Mouse (Mus musculus) left cerebral cortex, postnatal 25 days (tissue): ENCODE data around the gene B9d2. TPM values are rescaled to one million over a fixed set of nuclear protein-coding genes. Genes with fewer than 3 reads are reported as not detected.
A peak's percentile ranks its signal among the peaks of the same experiment; 100 is the strongest.

Source experiments
- DNase-seq, 2 experiments: peaks; one replicate each; pipeline ENCODE4 v3.0.0; 2022; ENCODE audit warnings: low spot score in 2 of 2, mixed read lengths in 1 of 2
- intact Hi-C: fragments of 180-260 bp; cut with DNase I; formaldehyde crosslinking; loops from one replicate; pipeline ENCODE4 v1.15.1; 2025
- total RNA-seq, 2 experiments: library from RNA; stranded (reverse); gene quantifications; 2 replicates each; pipeline ENCODE4 v1.2.3; 2021

The B9d2 gene
- total RNA-seq, 2 experiments from 2014 or later, result 23.5 to 24.9 TPM

GRCm38 (mm10) chr7:25699851-25700250 lies 19.3 kb downstream of the B9d2 start:
- DNase-seq, result no peak
- intact Hi-C loops, result no loop called here

- no peak for DNase-seq
- intact Hi-C loops, result no loop called here
Observed at GRCm38 (mm10) chr7:25700732-25701131, 20.2 kb downstream of the B9d2 start.

- DNase-seq, result no peak
- intact Hi-C loops, result no loop called here
Observed at GRCm38 (mm10) chr7:25702350-25702749, 21.8 kb downstream of the B9d2 start.

GRCm38 (mm10) chr7:25703793-25704494 lies 23.4 kb downstream of the B9d2 start:
- DNase-seq, result peak in 1 of 2 experiments; percentile 21
- intact Hi-C loops, result no loop called here

GRCm38 (mm10) chr7:25704716-25705364 lies 24.3 kb downstream of the B9d2 start:
- intact Hi-C loops, result no loop called here
- DNase-seq, result no peak

- intact Hi-C loops, result loop anchor here (2.0 kb wide), 1 partner anchor 17 kb away; no protein-coding TSS in a partner anchor
- DNase-seq, result peak in 1 of 2 experiments; percentile 84
Observed at GRCm38 (mm10) chr7:25705801-25706251, 25.2 kb downstream of the B9d2 start.

- intact Hi-C loops, result loop anchor here (2.0 kb wide), 1 partner anchor 18 kb away; no protein-coding TSS in a partner anchor
- DNase-seq, result peak in 1 of 2 experiments; percentile 43
Observed at GRCm38 (mm10) chr7:25706578-25707170, 26.1 kb downstream of the B9d2 start.

GRCm38 (mm10) chr7:25707581-25708292 lies 27.2 kb downstream of the B9d2 start:
- DNase-seq, result peak in 1 of 2 experiments; percentile 33
- intact Hi-C loops, result loop anchor here (2.0 kb wide), 1 partner anchor 19 kb away; no protein-coding TSS in a partner anchor

GRCm38 (mm10) chr7:25709961-25710360 lies 29.4 kb downstream of the B9d2 start:
- intact Hi-C loops, result loop anchor here (2.0 kb wide), 1 partner anchor 29 kb away; the partner anchor contains the start of gene B9d2

GRCm38 (mm10) chr7:25710519-25711130 lies 30.0 kb downstream of the B9d2 start:
- intact Hi-C loops, result loop anchor here (2.0 kb wide), 1 partner anchor 30 kb away; the partner anchor contains the start of gene B9d2
- peak; percentile 60 to 81 for DNase-seq

More at GRCm38 (mm10) chr7:25709961-25710360, 29.4 kb downstream of the B9d2 start:
- DNase-seq, result peak in 1 of 2 experiments; percentile 52

GRCm38 (mm10) chr7:25711165-25711564 lies 30.6 kb downstream of the B9d2 start:
- intact Hi-C loops, result loop anchor here (2.0 kb wide), 1 partner anchor 30 kb away; the partner anchor contains the start of gene B9d2
- no peak for DNase-seq

GRCm38 (mm10) chr7:25711731-25712197 lies 31.2 kb downstream of the B9d2 start:
- intact Hi-C loops, result loop anchor here (2.0 kb wide), 1 partner anchor 31 kb away; the partner anchor contains the start of gene B9d2
- DNase-seq, result peak in 1 of 2 experiments; percentile 74

- intact Hi-C loops, result no loop called here
- DNase-seq, result no peak
Observed at GRCm38 (mm10) chr7:25712801-25713200, 32.2 kb downstream of the B9d2 start.

GRCm38 (mm10) chr7:25714581-25714980 lies 34.0 kb downstream of the B9d2 start:
- intact Hi-C loops, result no loop called here
- DNase-seq, result no peak

GRCm38 (mm10) chr7:25715731-25716271 lies 35.2 kb downstream of the B9d2 start:
- intact Hi-C loops, result no loop called here
- DNase-seq, result no peak

- intact Hi-C loops, result no loop called here
- DNase-seq, result no peak
Observed at GRCm38 (mm10) chr7:25717478-25717877, 36.9 kb downstream of the B9d2 start.

GRCm38 (mm10) chr7:25718788-25719417 lies 38.3 kb downstream of the B9d2 start, which contains the start of gene Ccdc97:
Ccdc97 (minus strand) TSS chr7:25719088.
- intact Hi-C loops, result no loop called here
- DNase-seq, result peak; percentile 96 to 98
